Mouse (Mus musculus) erythroblast, embryonic 14.5 days (primary cell): ENCODE data around the gene Cbx7.

Experiments
- GATA1 ChIP-seq: IDR thresholded peaks from 2 replicates; pipeline ENCODE4 v1.6.1; 2012; ENCODE audit warnings: low read length, inconsistent platforms, mixed read lengths
- TAL1 ChIP-seq: IDR thresholded peaks from 3 replicates; pipeline ENCODE4 v1.6.1; 2012; ENCODE audit warnings: low read length, inconsistent platforms, mixed read lengths

- no peak for TF ChIP-seq TAL1
- TF ChIP-seq GATA1: no peak
Observed at GRCm38 (mm10) chr15:79917111-79917720, 53.7 kb downstream of the Cbx7 start.
